Mouse (Mus musculus): ENCODE results near the gene Srprb. TPM values are rescaled to one million over a fixed set of nuclear protein-coding genes. Genes with fewer than 3 reads are reported as not detected.

The Srprb gene
- polyA plus RNA-seq, 2 experiments, result 67.4 to 73.0 TPM

- no peak overlapping the region for H3K4me3 ChIP-seq (replicated peaks; ENCODE audit: low read length)
- no peak for DNase-seq (ENCODE audit: low spot score)
- H3K4me1 ChIP-seq (ENCODE audit: control insufficient read depth, insufficient read depth, low read length), result no peaks in the 10 kb centered on the region
- ATAC-seq (ENCODE audit: low FRiP score, low read depth), result no peak
- no peaks in the 10 kb centered on the region for H3K36me3 ChIP-seq (ENCODE audit: control insufficient read depth, insufficient read depth, low read length)
- 82% methylated on average over 2 of the region's 2 CpGs for WGBS
- TF ChIP-seq POLR2A (IDR thresholded peaks at IDR 0.05; ENCODE audit: borderline replicate concordance, extremely low read depth, insufficient read depth, insufficient read length), result no peak
- H3K27ac ChIP-seq (replicated peaks; ENCODE audit: low read depth, low read length), result no peak overlapping the region
- H3K27me3 ChIP-seq (ENCODE audit: control insufficient read depth, insufficient read depth, low read length), result no peaks in the 10 kb centered on the region
- H3K9ac ChIP-seq (ENCODE audit: low read depth, low read length, severe bottlenecking), result no peak overlapping the region
- no peak overlapping the region for H3K4me2 ChIP-seq (replicated peaks; ENCODE audit: low read depth, low read length, severe bottlenecking)
- H3K9me3 ChIP-seq (ENCODE audit: control insufficient read depth, low read length), result no peaks in the 10 kb centered on the region
Observed at GRCm38 (mm10) chr9:103154568-103154967, 47.4 kb downstream of the Srprb start.

DNA sequence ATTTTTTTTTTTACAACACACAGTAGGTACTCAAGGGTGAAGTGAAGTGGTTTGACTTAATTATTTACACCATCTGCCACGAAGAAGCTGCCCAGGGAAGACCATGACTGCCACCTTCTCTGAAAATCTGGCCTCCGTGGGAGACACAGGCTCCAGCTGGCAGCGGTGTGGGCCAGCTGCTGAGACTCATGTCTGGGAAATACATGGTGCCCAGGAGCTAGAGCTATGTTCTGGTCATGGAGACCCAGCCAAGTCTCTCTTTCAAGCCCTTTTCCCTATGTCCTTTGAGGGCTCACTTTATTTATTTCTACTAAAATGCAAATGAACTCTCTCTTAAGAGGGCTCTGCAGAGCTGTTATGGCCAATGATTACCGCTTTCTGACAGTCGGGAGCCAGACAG, 48.7 kb downstream of the Srprb start:
- WGBS, result 76% methylated on average over 5 of the region's 5 CpGs
- no peak for TF ChIP-seq POLR2A (IDR thresholded peaks at IDR 0.05; ENCODE audit: borderline replicate concordance, extremely low read depth, insufficient read depth, insufficient read length)
- no peak for ATAC-seq (ENCODE audit: low FRiP score, low read depth)

DNA sequence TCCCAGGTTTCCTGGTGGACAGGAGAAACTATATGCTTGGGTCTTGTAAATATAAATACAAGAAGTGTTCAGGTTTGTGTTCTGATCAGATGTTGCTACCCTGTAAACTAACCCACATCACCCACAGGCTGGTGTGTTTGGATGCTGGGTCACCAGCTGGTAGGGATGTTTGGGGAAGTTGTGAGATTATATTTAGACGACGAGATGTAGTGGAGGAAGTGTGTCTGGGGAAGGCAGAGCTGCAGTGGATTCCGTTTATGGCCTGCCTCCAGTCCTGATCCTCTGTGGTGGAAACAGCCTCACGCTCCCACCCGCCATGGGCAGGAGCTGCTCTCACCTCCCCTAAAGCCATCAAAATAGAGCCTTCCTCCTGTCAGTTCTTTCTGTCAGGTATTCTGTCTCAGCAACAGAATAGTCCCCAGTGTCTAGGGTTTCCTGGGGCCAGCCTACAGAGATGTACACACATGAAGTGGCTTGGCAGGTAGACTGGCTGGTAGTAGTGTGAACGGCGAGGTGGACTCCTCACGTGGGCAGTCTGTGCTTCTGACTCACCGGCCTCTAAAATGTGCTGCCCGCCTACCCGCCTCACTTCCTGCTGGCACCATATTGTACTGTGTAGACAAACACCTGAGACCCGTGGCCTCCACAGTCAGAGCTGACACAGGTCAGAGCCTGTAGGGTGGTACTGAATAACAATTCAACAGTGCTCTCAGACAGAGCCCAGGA, 52.7 kb downstream of the Srprb start:
- Histone ChIP-seq H3K9me3 (ENCODE audit: control insufficient read depth, low read length) (no peaks in the 10 kb centered on the region), H3K4me3 (replicated peaks; ENCODE audit: low read length) (no peak overlapping the region), H3K36me3 (ENCODE audit: control insufficient read depth, insufficient read depth, low read length) (no peaks in the 10 kb centered on the region), H3K27ac (replicated peaks; ENCODE audit: low read depth, low read length) (no peak overlapping the region), H3K9ac (ENCODE audit: low read depth, low read length, severe bottlenecking) (no peak overlapping the region), H3K27me3 (ENCODE audit: control insufficient read depth, insufficient read depth, low read length) (no peaks in the 10 kb centered on the region), H3K4me2 (replicated peaks; ENCODE audit: low read depth, low read length, severe bottlenecking) (no peak overlapping the region), H3K4me1 (ENCODE audit: control insufficient read depth, insufficient read depth, low read length) (no peaks in the 10 kb centered on the region)
- DNase-seq (ENCODE audit: low spot score) (no peak), ATAC-seq (ENCODE audit: low FRiP score, low read depth) (no peak)
- 73% methylated on average over 12 of the region's 12 CpGs for WGBS
- no peak for TF ChIP-seq POLR2A (IDR thresholded peaks at IDR 0.05; ENCODE audit: borderline replicate concordance, extremely low read depth, insufficient read depth, insufficient read length)

More for the DNA sequence above, 48.7 kb downstream of the Srprb start:
- Histone ChIP-seq H3K36me3 (ENCODE audit: control insufficient read depth, insufficient read depth, low read length) (no peaks in the 10 kb centered on the region), H3K4me1 (ENCODE audit: control insufficient read depth, insufficient read depth, low read length) (no peaks in the 10 kb centered on the region), H3K4me3 (replicated peaks; ENCODE audit: low read length) (no peak overlapping the region), H3K4me2 (replicated peaks; ENCODE audit: low read depth, low read length, severe bottlenecking) (no peak overlapping the region), H3K27me3 (ENCODE audit: control insufficient read depth, insufficient read depth, low read length) (no peaks in the 10 kb centered on the region), H3K27ac (replicated peaks; ENCODE audit: low read depth, low read length) (no peak overlapping the region), H3K9ac (ENCODE audit: low read depth, low read length, severe bottlenecking) (no peak overlapping the region), H3K9me3 (ENCODE audit: control insufficient read depth, low read length) (no peaks in the 10 kb centered on the region)
- DNase-seq (ENCODE audit: low spot score), result no peak

- Histone ChIP-seq H3K27me3 (ENCODE audit: control insufficient read depth, insufficient read depth, low read length) (no peaks in the 10 kb centered on the region), H3K4me2 (replicated peaks; ENCODE audit: low read depth, low read length, severe bottlenecking) (no peak overlapping the region), H3K9ac (ENCODE audit: low read depth, low read length, severe bottlenecking) (no peak overlapping the region), H3K4me1 (ENCODE audit: control insufficient read depth, insufficient read depth, low read length) (no peaks in the 10 kb centered on the region), H3K36me3 (ENCODE audit: control insufficient read depth, insufficient read depth, low read length) (no peaks in the 10 kb centered on the region), H3K4me3 (replicated peaks; ENCODE audit: low read length) (no peak overlapping the region), H3K9me3 (ENCODE audit: control insufficient read depth, low read length) (no peaks in the 10 kb centered on the region), H3K27ac (replicated peaks; ENCODE audit: low read depth, low read length) (no peak overlapping the region)
- ATAC-seq (ENCODE audit: low FRiP score, low read depth) (no peak), DNase-seq (ENCODE audit: low spot score) (no peak)
- TF ChIP-seq POLR2A (IDR thresholded peaks at IDR 0.05; ENCODE audit: borderline replicate concordance, extremely low read depth, insufficient read depth, insufficient read length), result no peak
- 75% methylated on average over 13 of the region's 13 CpGs for WGBS
Observed at GRCm38 (mm10) chr9:103147103-103147502, 54.8 kb downstream of the Srprb start.

DNA sequence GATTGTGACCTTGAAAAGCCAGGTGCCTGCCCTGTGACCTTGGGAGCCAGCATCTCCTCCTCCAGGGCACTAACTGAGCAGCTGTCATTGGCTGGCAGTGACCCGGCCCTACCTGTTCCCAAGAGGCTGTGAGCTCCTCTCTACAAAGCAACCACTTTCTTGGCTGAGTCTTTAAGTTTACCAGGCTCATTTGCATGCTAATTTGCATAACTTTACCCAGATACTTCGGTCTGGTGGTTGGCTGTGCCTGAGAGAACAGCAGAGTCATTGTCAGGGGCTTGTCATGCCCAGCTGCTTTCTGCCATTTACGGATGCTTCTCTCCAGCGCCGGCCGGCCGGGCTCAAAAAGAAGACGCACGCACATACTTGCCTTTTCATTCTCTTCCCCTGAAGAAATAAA, 55.2 kb downstream of the Srprb start:
- H3K27ac ChIP-seq (replicated peaks; ENCODE audit: low read depth, low read length), result no peak overlapping the region
- H3K4me2 ChIP-seq (replicated peaks; ENCODE audit: low read depth, low read length, severe bottlenecking), result no peak overlapping the region
- no peak overlapping the region for H3K4me3 ChIP-seq (replicated peaks; ENCODE audit: low read length)
- H3K4me1 ChIP-seq (ENCODE audit: control insufficient read depth, insufficient read depth, low read length), result no peaks in the 10 kb centered on the region
- H3K9me3 ChIP-seq (ENCODE audit: control insufficient read depth, low read length), result no peaks in the 10 kb centered on the region
- H3K36me3 ChIP-seq (ENCODE audit: control insufficient read depth, insufficient read depth, low read length), result no peaks in the 10 kb centered on the region
- 47% methylated on average over 9 of the region's 9 CpGs for WGBS
- TF ChIP-seq POLR2A (IDR thresholded peaks at IDR 0.05; ENCODE audit: borderline replicate concordance, extremely low read depth, insufficient read depth, insufficient read length), result no peak
- no peaks in the 10 kb centered on the region for H3K27me3 ChIP-seq (ENCODE audit: control insufficient read depth, insufficient read depth, low read length)
- ATAC-seq (ENCODE audit: low FRiP score, low read depth) (no peak), DNase-seq (ENCODE audit: low spot score) (no peak)
- no peak overlapping the region for H3K9ac ChIP-seq (ENCODE audit: low read depth, low read length, severe bottlenecking)

All from limb, embryonic 14.5 days (tissue).